Mouse (Mus musculus) kidney, postnatal 14 days (tissue): ENCODE results near the gene Lipt2.

ENCODE experiments used
- DNase-seq: peaks from one replicate; pipeline ENCODE4 v3.0.0; 2022; ENCODE audit warnings: mixed read lengths

Lipt2 gene

GRCm38 (mm10) chr7:100159105-100159841, at the start of gene Lipt2:
Gene Lipt2, plus strand, starts transcription at chr7:100159277.
- DNase-seq = peak; percentile 96

- no peak for DNase-seq
These were observed 47.6 kb upstream of the Lipt2 start for GRCm38 (mm10) chr7:100111506-100111905.

GRCm38 (mm10) chr7:100113821-100114220, 45.3 kb upstream of the Lipt2 start:
- no peak for DNase-seq

GRCm38 (mm10) chr7:100114279-100114678, 44.8 kb upstream of the Lipt2 start:
- DNase-seq = no peak

- DNase-seq = no peak
These were observed 38.3 kb upstream of the Lipt2 start for GRCm38 (mm10) chr7:100120791-100121261.

- peak; percentile 99 for DNase-seq
These were observed 37.7 kb upstream of the Lipt2 start, which contains the start of gene Pold3 for GRCm38 (mm10) chr7:100121376-100121789. Gene Pold3, minus strand, starts transcription at chr7:100121565.

GRCm38 (mm10) chr7:100123486-100123885, 35.6 kb upstream of the Lipt2 start:
- DNase-seq = peak; percentile 60

GRCm38 (mm10) chr7:100124211-100124610, 34.9 kb upstream of the Lipt2 start:
- DNase-seq = peak; percentile 20

- peak; percentile 22 for DNase-seq
These were observed 33.9 kb upstream of the Lipt2 start for GRCm38 (mm10) chr7:100125166-100125565.

- no peak for DNase-seq
These were observed 32.6 kb upstream of the Lipt2 start for GRCm38 (mm10) chr7:100126514-100126913.

GRCm38 (mm10) chr7:100128262-100129041, 30.6 kb upstream of the Lipt2 start:
- DNase-seq = no peak

GRCm38 (mm10) chr7:100130592-100130991, 28.5 kb upstream of the Lipt2 start:
- no peak for DNase-seq

GRCm38 (mm10) chr7:100132379-100132778, 26.7 kb upstream of the Lipt2 start:
- no peak for DNase-seq

GRCm38 (mm10) chr7:100137038-100137437, 22.0 kb upstream of the Lipt2 start:
- DNase-seq = peak; percentile 68

- DNase-seq = no peak
These were observed 21.0 kb upstream of the Lipt2 start for GRCm38 (mm10) chr7:100138075-100138474.

GRCm38 (mm10) chr7:100140591-100140990, 18.5 kb upstream of the Lipt2 start:
- DNase-seq = no peak

- DNase-seq = no peak
These were observed 10.5 kb upstream of the Lipt2 start for GRCm38 (mm10) chr7:100148586-100148985.

GRCm38 (mm10) chr7:100150086-100150485, 9.0 kb upstream of the Lipt2 start:
- DNase-seq = peak; percentile 35

GRCm38 (mm10) chr7:100150626-100151025, 8.5 kb upstream of the Lipt2 start:
- peak; percentile 19 for DNase-seq

- no peak for DNase-seq
These were observed 1.4 kb upstream of the Lipt2 start for GRCm38 (mm10) chr7:100157669-100158068.

GRCm38 (mm10) chr7:100160006-100160405, 929 bp downstream of the Lipt2 start:
- DNase-seq = no peak

- DNase-seq = no peak
These were observed 4.4 kb downstream of the Lipt2 start for GRCm38 (mm10) chr7:100163506-100163905.

GRCm38 (mm10) chr7:100168654-100169053, 9.6 kb downstream of the Lipt2 start:
- DNase-seq = peak; percentile 27

GRCm38 (mm10) chr7:100170756-100171155, 11.7 kb downstream of the Lipt2 start:
- DNase-seq = no peak
